Mouse (Mus musculus): ENCODE measurements at regions not wholly inside any gene's neighbourhood (a gene's known extent, or its start where the extent isn't known, plus 50 kb on each side); places are given as distances from the start of the nearest gene placed in this dataset.

GRCm38 (mm10) chr15:21988676-21989075 lies 560.1 kb upstream of the Cdh18 start:
- no peaks in the 10 kb centered on the region for H3K4me1 ChIP-seq (replicated peaks)
- H3K4me3 ChIP-seq, result no peak overlapping the region
- ATAC-seq (ENCODE audit: low read depth), result no peak
- no peak overlapping the region for H3K9ac ChIP-seq
- 84% methylated on average over 4 of the region's 4 CpGs for WGBS
- H3K27me3 ChIP-seq, result no peaks in the 10 kb centered on the region
- H3K36me3 ChIP-seq, result no peaks in the 10 kb centered on the region
- no peaks in the 10 kb centered on the region for H3K9me3 ChIP-seq
- H3K27ac ChIP-seq (replicated peaks), result no peak overlapping the region
- H3K4me2 ChIP-seq, result no peak overlapping the region

- 82% methylated on average over 2 of the region's 2 CpGs for WGBS
- ATAC-seq (ENCODE audit: low read depth), result no peak
- H3K27me3 ChIP-seq, result no peaks in the 10 kb centered on the region
Measured at GRCm38 (mm10) chr15:21993309-21993708, 555.5 kb upstream of the Cdh18 start.

GRCm38 (mm10) chr15:21995121-21995826 lies 553.5 kb upstream of the Cdh18 start:
- Histone ChIP-seq H3K9ac (no peak overlapping the region), H3K9me3 (no peaks in the 10 kb centered on the region), H3K4me1 (replicated peaks) (no peaks in the 10 kb centered on the region), H3K27ac (replicated peaks) (no peak overlapping the region), H3K27me3 (no peaks in the 10 kb centered on the region), H3K36me3 (no peaks in the 10 kb centered on the region), H3K4me2 (no peak overlapping the region), H3K4me3 (no peak overlapping the region)
- 56% methylated on average over 3 of the region's 3 CpGs for WGBS
- ATAC-seq (ENCODE audit: low read depth), result peak; percentile 74

More at GRCm38 (mm10) chr15:21993309-21993708, 555.5 kb upstream of the Cdh18 start:
- Histone ChIP-seq H3K9ac (no peak overlapping the region), H3K4me2 (no peak overlapping the region), H3K9me3 (no peaks in the 10 kb centered on the region), H3K4me1 (replicated peaks) (no peaks in the 10 kb centered on the region), H3K4me3 (no peak overlapping the region), H3K27ac (replicated peaks) (no peak overlapping the region), H3K36me3 (no peaks in the 10 kb centered on the region)

- WGBS, result 76% methylated on average over 2 of the region's 2 CpGs
Measured at GRCm38 (mm10) chr15:22019977-22020376, 528.8 kb upstream of the Cdh18 start.

GRCm38 (mm10) chr15:22030215-22030614 lies 518.6 kb upstream of the Cdh18 start:
- Histone ChIP-seq H3K9me3 (no peaks in the 10 kb centered on the region), H3K9ac (no peak overlapping the region), H3K4me3 (no peak overlapping the region), H3K27ac (replicated peaks) (no peak overlapping the region), H3K27me3 (no peaks in the 10 kb centered on the region), H3K36me3 (no peaks in the 10 kb centered on the region), H3K4me1 (replicated peaks) (no peaks in the 10 kb centered on the region), H3K4me2 (no peak overlapping the region)
- ATAC-seq (ENCODE audit: low read depth), result peak; percentile 59
- 31% methylated on average over 3 of the region's 3 CpGs for WGBS

More at GRCm38 (mm10) chr15:22019977-22020376, 528.8 kb upstream of the Cdh18 start:
- H3K27ac ChIP-seq (replicated peaks), result no peak overlapping the region
- H3K9ac ChIP-seq, result no peak overlapping the region
- no peaks in the 10 kb centered on the region for H3K36me3 ChIP-seq
- no peak overlapping the region for H3K4me2 ChIP-seq
- no peaks in the 10 kb centered on the region for H3K9me3 ChIP-seq
- H3K4me3 ChIP-seq, result no peak overlapping the region
- no peak for ATAC-seq (ENCODE audit: low read depth)
- no peaks in the 10 kb centered on the region for H3K4me1 ChIP-seq (replicated peaks)
- no peaks in the 10 kb centered on the region for H3K27me3 ChIP-seq

- Histone ChIP-seq H3K4me1 (replicated peaks) (no peaks in the 10 kb centered on the region), H3K27ac (replicated peaks) (no peak overlapping the region), H3K4me3 (no peak overlapping the region), H3K36me3 (no peaks in the 10 kb centered on the region), H3K9ac (no peak overlapping the region), H3K27me3 (no peaks in the 10 kb centered on the region), H3K9me3 (no peaks in the 10 kb centered on the region), H3K4me2 (no peak overlapping the region)
- no peak for ATAC-seq (ENCODE audit: low read depth)
Measured at GRCm38 (mm10) chr15:22046423-22046822, 502.4 kb upstream of the Cdh18 start.

GRCm38 (mm10) chr15:22046877-22047478 lies 501.8 kb upstream of the Cdh18 start:
- Histone ChIP-seq H3K4me2 (no peak overlapping the region), H3K27me3 (no peaks in the 10 kb centered on the region), H3K9ac (no peak overlapping the region), H3K4me1 (replicated peaks) (no peaks in the 10 kb centered on the region), H3K27ac (replicated peaks) (no peak overlapping the region), H3K4me3 (no peak overlapping the region), H3K9me3 (no peaks in the 10 kb centered on the region), H3K36me3 (no peaks in the 10 kb centered on the region)
- WGBS, result 83% methylated on average over 4 of the region's 4 CpGs
- ATAC-seq (ENCODE audit: low read depth), result no peak

GRCm38 (mm10) chr15:22086856-22087255 lies 462.0 kb upstream of the Cdh18 start:
- no peak overlapping the region for H3K9ac ChIP-seq
- no peak overlapping the region for H3K4me3 ChIP-seq
- no peaks in the 10 kb centered on the region for H3K27me3 ChIP-seq
- no peak overlapping the region for H3K27ac ChIP-seq (replicated peaks)
- H3K9me3 ChIP-seq, result no peaks in the 10 kb centered on the region
- H3K36me3 ChIP-seq, result no peaks in the 10 kb centered on the region
- WGBS, result 74% methylated on average over 3 of the region's 3 CpGs
- H3K4me2 ChIP-seq, result no peak overlapping the region
- no peak for ATAC-seq (ENCODE audit: low read depth)
- no peaks in the 10 kb centered on the region for H3K4me1 ChIP-seq (replicated peaks)

- H3K4me3 ChIP-seq, result no peak overlapping the region
- H3K27ac ChIP-seq (replicated peaks), result no peak overlapping the region
- ATAC-seq (ENCODE audit: low read depth), result no peak
- no peaks in the 10 kb centered on the region for H3K4me1 ChIP-seq (replicated peaks)
- no peak overlapping the region for H3K4me2 ChIP-seq
- H3K27me3 ChIP-seq, result no peaks in the 10 kb centered on the region
- 88% methylated on average over 1 of the region's 1 CpGs for whole genome bisulfite sequencing
- H3K9ac ChIP-seq, result no peak overlapping the region
- H3K36me3 ChIP-seq, result no peaks in the 10 kb centered on the region
- H3K9me3 ChIP-seq, result no peaks in the 10 kb centered on the region
Measured at GRCm38 (mm10) chr15:22121746-22122145, 427.1 kb upstream of the Cdh18 start.

GRCm38 (mm10) chr15:22151894-22152494 lies 396.8 kb upstream of the Cdh18 start:
- WGBS, result 58% methylated on average over 4 of the region's 4 CpGs
- H3K4me1 ChIP-seq (replicated peaks), result no peaks in the 10 kb centered on the region
- ATAC-seq (ENCODE audit: low read depth), result no peak
- no peak overlapping the region for H3K9ac ChIP-seq
- H3K4me3 ChIP-seq, result no peak overlapping the region
- no peaks in the 10 kb centered on the region for H3K27me3 ChIP-seq
- H3K9me3 ChIP-seq, result no peaks in the 10 kb centered on the region
- no peaks in the 10 kb centered on the region for H3K36me3 ChIP-seq
- no peak overlapping the region for H3K4me2 ChIP-seq
- H3K27ac ChIP-seq (replicated peaks), result no peak overlapping the region

- no peak overlapping the region for H3K27ac ChIP-seq (replicated peaks)
- 30% methylated on average over 1 of the region's 1 CpGs for WGBS
- no peak for ATAC-seq (ENCODE audit: low read depth)
- H3K9ac ChIP-seq, result no peak overlapping the region
- H3K36me3 ChIP-seq, result no peaks in the 10 kb centered on the region
- no peak overlapping the region for H3K4me3 ChIP-seq
- H3K27me3 ChIP-seq, result no peaks in the 10 kb centered on the region
- no peak overlapping the region for H3K4me2 ChIP-seq
- H3K4me1 ChIP-seq (replicated peaks), result no peaks in the 10 kb centered on the region
- H3K9me3 ChIP-seq, result no peaks in the 10 kb centered on the region
Measured at GRCm38 (mm10) chr15:22152678-22153077, 396.1 kb upstream of the Cdh18 start.

GRCm38 (mm10) chr15:22170302-22170701 lies 378.5 kb upstream of the Cdh18 start:
- Histone ChIP-seq H3K36me3 (no peaks in the 10 kb centered on the region), H3K4me3 (no peak overlapping the region), H3K4me1 (replicated peaks) (no peaks in the 10 kb centered on the region), H3K9ac (no peak overlapping the region), H3K27me3 (no peaks in the 10 kb centered on the region), H3K27ac (replicated peaks) (no peak overlapping the region), H3K4me2 (no peak overlapping the region), H3K9me3 (0 out of 2 replicates have a peak, but pooled peaks cover 4% of the 10 kb centered on the region)
- 84% methylated on average over 5 of the region's 5 CpGs for WGBS
- ATAC-seq (ENCODE audit: low read depth), result no peak

Measured in neural tube, embryonic 13.5 days (tissue).